Mouse (Mus musculus) stomach, postnatal 0 days (tissue): ENCODE data around the gene Ccdc90b. TPM values are rescaled to one million over a fixed set of nuclear protein-coding genes. Genes with fewer than 3 reads are reported as not detected.

Source experiments
- ATAC-seq: fragments of 200-750 bp; cut with Nextera tagmentation; 2 replicates; pipeline ENCODE4 v1.8.0; 2017; ENCODE audit not compliant: low FRiP score, low TSS enrichment
- DNase-seq: peaks from one replicate; pipeline ENCODE4 v3.0.0-alpha.2; 2016; ENCODE audit warnings: low spot score
- H3K27ac ChIP-seq: fragments of 300-500 bp; sonication (generic); replicated peaks from 2 replicates; pipeline ENCODE4 v1.5.1; 2014; ENCODE audit warnings: mild to moderate bottlenecking, control low read depth
- H3K27me3 ChIP-seq: fragments of 300-500 bp; sonication (generic); 2 replicates; pipeline ENCODE4 v1.6.1; 2014; ENCODE audit warnings: low read length; ENCODE audit not compliant: control insufficient read depth, insufficient read depth
- H3K36me3 ChIP-seq: fragments of 300-500 bp; sonication (generic); 2 replicates; pipeline ENCODE4 v1.6.1; 2014; ENCODE audit warnings: low read length, mixed read lengths; ENCODE audit not compliant: control insufficient read depth, insufficient read depth
- H3K4me1 ChIP-seq: fragments of 300-500 bp; sonication (generic); replicated peaks from 2 replicates; pipeline ENCODE4 v1.6.1; 2014; ENCODE audit warnings: antibody characterized with exemption; ENCODE audit not compliant: control insufficient read depth, insufficient read depth
- H3K4me2 ChIP-seq: fragments of 300-500 bp; sonication (generic); replicated peaks from 2 replicates; pipeline ENCODE4 v1.6.1; 2014; ENCODE audit warnings: low read depth, mild to moderate bottlenecking, control low read depth, moderate library complexity
- H3K4me3 ChIP-seq: fragments of 300-500 bp; sonication (generic); 2 replicates; pipeline ENCODE4 v1.5.1; 2014; ENCODE audit warnings: low read depth, low read length, control low read depth
- H3K9ac ChIP-seq: fragments of 300-500 bp; sonication (generic); 2 replicates; pipeline ENCODE4 v1.6.1; 2014; ENCODE audit warnings: mild to moderate bottlenecking, low read length, control low read depth, mixed read lengths
- H3K9me3 ChIP-seq: fragments of 300-500 bp; sonication (generic); 2 replicates; pipeline ENCODE4 v1.6.1; 2016; ENCODE audit warnings: low read length; ENCODE audit not compliant: control insufficient read depth
- CTCF ChIP-seq: IDR thresholded peaks from 2 replicates; pipeline ENCODE4 v1.5.1; 2016; ENCODE audit warnings: antibody characterized with exemption, low read depth, mild to moderate bottlenecking, moderate library complexity
- EP300 ChIP-seq: optimal IDR thresholded peaks from 2 replicates; pipeline ENCODE3; 2016; ENCODE audit warnings: antibody characterized with exemption
- WGBS: fragments of 180-500 bp; shearing (Covaris S2); extraction: QIAGEN DNeasy Blood & Tissue Kit; methylation state at CpG from one replicate; pipeline ENCODE4 v1.1.7; 2014; 5-methylcytosine and 5-hydroxymethylcytosine counted together
- polyA plus RNA-seq: library from polyadenylated mRNA; unstranded; fragments of >200 nt; fragmentation: Nextera tagmentation; extraction: Ambion mirVana; gene quantifications from 2 replicates; pipeline ENCODE4 v1.2.1, GENCODE M21; 2015

The Ccdc90b gene
- polyA plus RNA-seq, 1 experiment from 2014 or later: 39.0 TPM

DNA sequence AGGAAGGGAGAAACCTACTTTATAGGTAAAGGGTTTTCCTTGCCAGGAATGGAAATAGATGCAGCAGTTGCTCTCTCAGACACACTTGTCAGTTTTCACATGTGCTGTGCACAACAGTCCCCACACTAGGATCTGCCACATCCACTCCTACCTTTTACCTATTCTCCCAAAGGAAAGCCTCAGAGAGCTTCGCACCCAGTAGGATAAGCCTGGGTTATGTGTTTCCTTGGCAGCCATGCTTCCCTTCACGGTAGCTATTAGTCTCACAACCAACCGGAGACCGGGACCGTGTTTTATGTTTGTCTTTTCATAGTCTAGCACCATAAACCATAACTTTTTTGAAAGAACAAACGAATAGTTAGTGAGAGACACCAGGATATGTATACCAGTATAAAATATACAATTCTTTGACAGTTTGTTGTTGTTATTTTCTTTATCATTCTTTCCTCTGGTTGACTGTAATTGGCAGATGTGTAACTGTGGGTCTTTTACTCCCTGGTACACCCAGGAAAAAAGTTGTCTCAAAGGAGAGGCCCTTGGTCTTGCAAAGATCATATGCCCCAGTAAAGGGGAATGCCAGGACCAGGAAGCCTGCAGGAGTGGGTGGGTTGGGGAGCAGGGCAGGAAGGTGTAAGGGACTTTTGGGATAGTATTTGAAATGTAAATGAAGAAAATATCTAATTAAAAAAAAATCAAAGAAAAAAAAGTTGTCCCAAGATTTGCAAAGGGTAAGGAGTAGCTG, 10.5 kb upstream of the Ccdc90b start:
- Histone ChIP-seq H3K9me3 (no peaks in the 10 kb centered on the region), H3K4me2 (no peak overlapping the region), H3K27ac (no peak overlapping the region), H3K4me1 (no peaks in the 10 kb centered on the region), H3K36me3 (no peaks in the 10 kb centered on the region), H3K4me3 (no peak overlapping the region), H3K27me3 (no peaks in the 10 kb centered on the region), H3K9ac (no peak overlapping the region)
- DNase-seq (no peak), ATAC-seq (no peak)
- WGBS: 80% methylated on average over 6 of the region's 6 CpGs
- TF ChIP-seq EP300: no peak

GRCm38 (mm10) chr7:92550990-92551392, 10.0 kb upstream of the Ccdc90b start:
- no peak for ATAC-seq
- Histone ChIP-seq H3K9ac (no peak overlapping the region), H3K36me3 (no peaks in the 10 kb centered on the region), H3K27ac (no peak overlapping the region), H3K27me3 (no peaks in the 10 kb centered on the region), H3K4me2 (no peak overlapping the region), H3K4me1 (no peaks in the 10 kb centered on the region), H3K4me3 (no peak overlapping the region), H3K9me3 (no peaks in the 10 kb centered on the region)
- 53% methylated on average over 4 of the region's 4 CpGs for WGBS
- no peak for DNase-seq
- TF ChIP-seq CTCF (peak; percentile 81), EP300 (no peak)

- WGBS: 88% methylated on average over 2 of the region's 2 CpGs
- DNase-seq (no peak), ATAC-seq (no peak)
- no peaks in the 10 kb centered on the region for H3K4me1 ChIP-seq
- no peak overlapping the region for H3K4me2 ChIP-seq
- no peaks in the 10 kb centered on the region for H3K27me3 ChIP-seq
- no peaks in the 10 kb centered on the region for H3K36me3 ChIP-seq
- H3K9ac ChIP-seq: no peak overlapping the region
- H3K9me3 ChIP-seq: no peaks in the 10 kb centered on the region
- H3K27ac ChIP-seq: no peak overlapping the region
- H3K4me3 ChIP-seq: no peak overlapping the region
- TF ChIP-seq CTCF (no peak), EP300 (no peak)
These were observed 2.2 kb upstream of the Ccdc90b start for GRCm38 (mm10) chr7:92558744-92559143.

- no peak overlapping the region for H3K4me2 ChIP-seq
- H3K4me1 ChIP-seq: no peaks in the 10 kb centered on the region
- no peaks in the 10 kb centered on the region for H3K9me3 ChIP-seq
- H3K27ac ChIP-seq: no peak overlapping the region
- H3K27me3 ChIP-seq: no peaks in the 10 kb centered on the region
- H3K9ac ChIP-seq: no peak overlapping the region
- TF ChIP-seq EP300: no peak
- TF ChIP-seq CTCF: no peak
- ATAC-seq (no peak), DNase-seq (no peak)
- peaks cover 3% of the 10 kb centered on the region; the same call in 1 of the 2 replicates for H3K36me3 ChIP-seq
- WGBS: 79% methylated on average over 1 of the region's 1 CpGs
- no peak overlapping the region for H3K4me3 ChIP-seq
These were observed 5.8 kb downstream of the Ccdc90b start for GRCm38 (mm10) chr7:92566775-92567174.

DNA sequence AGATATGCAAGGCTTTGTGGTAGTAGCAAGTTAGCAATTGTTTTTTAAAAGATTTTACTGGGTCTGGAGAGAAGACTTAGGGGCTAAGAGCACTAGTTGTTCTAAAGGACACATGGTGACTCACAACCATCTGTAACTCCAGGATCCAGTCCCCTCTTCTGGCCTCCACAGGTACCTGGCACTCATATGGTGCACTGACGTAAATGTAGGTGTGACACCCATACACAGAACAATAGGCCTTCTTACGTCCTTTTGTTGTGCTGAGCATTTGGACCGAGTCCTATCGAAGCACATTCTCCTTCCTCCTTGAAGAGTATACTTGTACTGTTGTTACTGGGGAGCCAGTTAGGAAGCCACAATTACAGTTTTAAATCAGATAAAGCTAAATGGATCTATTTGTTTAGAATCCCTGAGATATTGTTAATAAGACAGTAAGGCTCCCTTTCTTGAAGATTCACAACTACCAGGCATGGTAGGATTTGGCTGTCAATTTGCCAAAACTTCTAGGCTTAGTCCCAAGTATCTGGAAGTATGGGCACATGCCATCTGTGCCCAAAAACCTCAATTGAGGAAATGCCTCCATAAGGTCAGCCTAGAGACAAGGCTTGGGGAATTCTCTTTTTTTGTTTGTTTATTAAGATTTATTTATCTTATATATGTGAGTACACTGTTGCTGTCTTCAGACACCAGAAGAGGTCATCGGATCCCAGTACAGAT, 19.7 kb downstream of the Ccdc90b start:
- peaks cover 5% of the 10 kb centered on the region; the same call in 1 of the 2 replicates for H3K36me3 ChIP-seq
- DNase-seq (no peak), ATAC-seq (no peak)
- H3K4me3 ChIP-seq: no peak overlapping the region
- TF ChIP-seq EP300 (no peak), CTCF (no peak)
- no peaks in the 10 kb centered on the region for H3K9me3 ChIP-seq
- H3K4me2 ChIP-seq: no peak overlapping the region
- no peak overlapping the region for H3K9ac ChIP-seq
- no peak overlapping the region for H3K27ac ChIP-seq
- 81% methylated on average over 5 of the region's 5 CpGs for WGBS
- no peaks in the 10 kb centered on the region for H3K27me3 ChIP-seq
- no peaks in the 10 kb centered on the region for H3K4me1 ChIP-seq

- H3K27me3 ChIP-seq: no peaks in the 10 kb centered on the region
- H3K27ac ChIP-seq: no peak overlapping the region
- H3K4me2 ChIP-seq: no peak overlapping the region
- DNase-seq (no peak), ATAC-seq (no peak)
- no peak overlapping the region for H3K4me3 ChIP-seq
- H3K9me3 ChIP-seq: no peaks in the 10 kb centered on the region
- peaks cover 5% of the 10 kb centered on the region; the same call in 1 of the 2 replicates for H3K36me3 ChIP-seq
- no peak overlapping the region for H3K9ac ChIP-seq
- TF ChIP-seq CTCF (no peak), EP300 (no peak)
- WGBS: 87% methylated on average over 7 of the region's 7 CpGs
- H3K4me1 ChIP-seq: no peaks in the 10 kb centered on the region
These were observed 22.6 kb downstream of the Ccdc90b start for GRCm38 (mm10) chr7:92583567-92583966.
